Mouse (Mus musculus): ENCODE measurements at regions not wholly inside any gene's neighbourhood (a gene's known extent, or its start where the extent isn't known, plus 50 kb on each side); places are given as distances from the start of the nearest gene placed in this dataset.

- Histone ChIP-seq H3K4me2 (no peak overlapping the region), H3K36me3 (ENCODE audit: control insufficient read depth, insufficient read depth, low read length) (no peaks in the 10 kb centered on the region), H3K27me3 (ENCODE audit: control insufficient read depth, insufficient read depth, low read length) (no peaks in the 10 kb centered on the region), H3K4me1 (ENCODE audit: control insufficient read depth, insufficient read depth, low read length) (no peaks in the 10 kb centered on the region), H3K27ac (ENCODE audit: low read depth, low read length) (no peak overlapping the region), H3K9ac (ENCODE audit: low read depth, low read length) (no peak overlapping the region), H3K9me3 (replicated peaks; ENCODE audit: control insufficient read depth, low read length) (no peaks in the 10 kb centered on the region), H3K4me3 (ENCODE audit: low read depth, low read length) (no peak overlapping the region)
- ATAC-seq (replicated peaks; ENCODE audit: insufficient number of reproducible peaks, low FRiP score, low TSS enrichment), result no peak
- 55% methylated on average over 5 of the region's 5 CpGs for WGBS (ENCODE audit: insufficient replicate concordance)
These were observed 283.2 kb upstream of the Tbc1d5 start for GRCm38 (mm10) chr17:51462137-51462880.

GRCm38 (mm10) chr17:51461248-51461647 lies 282.1 kb upstream of the Tbc1d5 start:
- ATAC-seq (replicated peaks; ENCODE audit: insufficient number of reproducible peaks, low FRiP score, low TSS enrichment), result no peak
- Histone ChIP-seq H3K4me2 (peak overlapping the region; percentile 37), H3K36me3 (ENCODE audit: control insufficient read depth, insufficient read depth, low read length) (no peaks in the 10 kb centered on the region), H3K9me3 (replicated peaks; ENCODE audit: control insufficient read depth, low read length) (no peaks in the 10 kb centered on the region), H3K4me1 (ENCODE audit: control insufficient read depth, insufficient read depth, low read length) (no peaks in the 10 kb centered on the region), H3K27me3 (ENCODE audit: control insufficient read depth, insufficient read depth, low read length) (no peaks in the 10 kb centered on the region), H3K4me3 (ENCODE audit: low read depth, low read length) (no peak overlapping the region), H3K9ac (ENCODE audit: low read depth, low read length) (no peak overlapping the region), H3K27ac (ENCODE audit: low read depth, low read length) (no peak overlapping the region)
- WGBS (ENCODE audit: insufficient replicate concordance), result 66% methylated on average over 14 of the region's 14 CpGs

GRCm38 (mm10) chr17:51459119-51459518 lies 280.0 kb upstream of the Tbc1d5 start:
- Histone ChIP-seq H3K27me3 (ENCODE audit: control insufficient read depth, insufficient read depth, low read length) (no peaks in the 10 kb centered on the region), H3K4me2 (no peak overlapping the region), H3K27ac (ENCODE audit: low read depth, low read length) (no peak overlapping the region), H3K9ac (ENCODE audit: low read depth, low read length) (no peak overlapping the region), H3K4me1 (ENCODE audit: control insufficient read depth, insufficient read depth, low read length) (no peaks in the 10 kb centered on the region), H3K9me3 (replicated peaks; ENCODE audit: control insufficient read depth, low read length) (no peaks in the 10 kb centered on the region), H3K4me3 (ENCODE audit: low read depth, low read length) (no peak overlapping the region), H3K36me3 (ENCODE audit: control insufficient read depth, insufficient read depth, low read length) (no peaks in the 10 kb centered on the region)
- ATAC-seq (replicated peaks; ENCODE audit: insufficient number of reproducible peaks, low FRiP score, low TSS enrichment), result no peak
- 83% methylated on average over 1 of the region's 1 CpGs for WGBS (ENCODE audit: insufficient replicate concordance)

- no peaks in the 10 kb centered on the region for H3K36me3 ChIP-seq (ENCODE audit: control insufficient read depth, insufficient read depth, low read length)
These were observed 236.6 kb upstream of the Tbc1d5 start for GRCm38 (mm10) chr17:51415746-51416145.

DNA sequence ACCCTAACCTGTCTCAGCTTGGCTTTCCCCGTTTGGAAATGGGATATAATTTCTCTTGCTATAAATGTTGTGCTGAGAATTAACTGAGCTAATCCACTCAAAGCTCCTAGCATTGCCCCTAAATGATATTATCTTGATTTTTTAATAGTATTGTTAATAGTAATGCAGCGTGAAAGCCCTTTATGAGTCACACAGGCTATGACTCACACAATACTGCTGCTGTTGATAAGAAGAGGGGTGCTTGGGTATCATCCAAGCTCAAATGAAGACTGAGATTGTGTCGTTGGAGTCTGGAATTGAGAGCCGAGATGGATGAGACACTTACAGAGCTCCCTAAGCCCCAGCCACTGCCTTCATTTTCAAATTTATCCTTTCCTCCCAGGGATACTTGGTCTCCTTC lies 235.2 kb upstream of the Tbc1d5 start:
- 60% methylated on average over 4 of the region's 4 CpGs for WGBS (ENCODE audit: insufficient replicate concordance)
- ATAC-seq (replicated peaks; ENCODE audit: insufficient number of reproducible peaks, low FRiP score, low TSS enrichment), result no peak

More at GRCm38 (mm10) chr17:51415746-51416145, 236.6 kb upstream of the Tbc1d5 start:
- Histone ChIP-seq H3K9me3 (replicated peaks; ENCODE audit: control insufficient read depth, low read length) (no peaks in the 10 kb centered on the region), H3K27me3 (ENCODE audit: control insufficient read depth, insufficient read depth, low read length) (no peaks in the 10 kb centered on the region), H3K4me1 (ENCODE audit: control insufficient read depth, insufficient read depth, low read length) (no peaks in the 10 kb centered on the region), H3K27ac (ENCODE audit: low read depth, low read length) (no peak overlapping the region), H3K4me2 (no peak overlapping the region), H3K4me3 (ENCODE audit: low read depth, low read length) (no peak overlapping the region), H3K9ac (ENCODE audit: low read depth, low read length) (no peak overlapping the region)
- 74% methylated on average over 6 of the region's 6 CpGs for WGBS (ENCODE audit: insufficient replicate concordance)
- no peak for ATAC-seq (replicated peaks; ENCODE audit: insufficient number of reproducible peaks, low FRiP score, low TSS enrichment)

DNA sequence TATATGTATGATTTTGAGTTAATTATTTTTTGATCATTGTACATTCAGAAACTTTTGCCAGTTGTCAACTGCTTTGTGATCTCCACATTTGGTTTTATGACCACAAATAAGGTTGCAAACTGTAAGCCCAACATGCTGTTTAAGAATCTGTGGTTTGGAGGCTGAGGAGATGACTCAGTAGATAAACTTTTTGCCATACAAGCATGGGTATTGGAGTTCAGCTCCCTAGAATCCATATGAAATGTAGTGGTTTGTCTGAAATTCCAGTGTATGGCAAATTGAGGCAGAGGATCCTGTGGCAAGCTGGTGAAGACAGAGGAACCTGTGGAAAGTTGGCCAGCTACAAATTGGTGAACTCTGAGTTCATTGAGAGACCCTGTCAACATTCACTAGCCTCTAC lies 234.6 kb upstream of the Tbc1d5 start:
- Histone ChIP-seq H3K4me2 (no peak overlapping the region), H3K9ac (ENCODE audit: low read depth, low read length) (no peak overlapping the region), H3K4me1 (ENCODE audit: control insufficient read depth, insufficient read depth, low read length) (no peaks in the 10 kb centered on the region), H3K27ac (ENCODE audit: low read depth, low read length) (no peak overlapping the region), H3K4me3 (ENCODE audit: low read depth, low read length) (no peak overlapping the region), H3K9me3 (replicated peaks; ENCODE audit: control insufficient read depth, low read length) (no peaks in the 10 kb centered on the region), H3K36me3 (ENCODE audit: control insufficient read depth, insufficient read depth, low read length) (no peaks in the 10 kb centered on the region), H3K27me3 (ENCODE audit: control insufficient read depth, insufficient read depth, low read length) (no peaks in the 10 kb centered on the region)
- no peak for ATAC-seq (replicated peaks; ENCODE audit: insufficient number of reproducible peaks, low FRiP score, low TSS enrichment)

More for the DNA sequence above, 235.2 kb upstream of the Tbc1d5 start:
- Histone ChIP-seq H3K4me3 (ENCODE audit: low read depth, low read length) (no peak overlapping the region), H3K36me3 (ENCODE audit: control insufficient read depth, insufficient read depth, low read length) (no peaks in the 10 kb centered on the region), H3K4me2 (no peak overlapping the region), H3K9me3 (replicated peaks; ENCODE audit: control insufficient read depth, low read length) (no peaks in the 10 kb centered on the region), H3K4me1 (ENCODE audit: control insufficient read depth, insufficient read depth, low read length) (no peaks in the 10 kb centered on the region), H3K27me3 (ENCODE audit: control insufficient read depth, insufficient read depth, low read length) (no peaks in the 10 kb centered on the region), H3K27ac (ENCODE audit: low read depth, low read length) (no peak overlapping the region), H3K9ac (ENCODE audit: low read depth, low read length) (no peak overlapping the region)

DNA sequence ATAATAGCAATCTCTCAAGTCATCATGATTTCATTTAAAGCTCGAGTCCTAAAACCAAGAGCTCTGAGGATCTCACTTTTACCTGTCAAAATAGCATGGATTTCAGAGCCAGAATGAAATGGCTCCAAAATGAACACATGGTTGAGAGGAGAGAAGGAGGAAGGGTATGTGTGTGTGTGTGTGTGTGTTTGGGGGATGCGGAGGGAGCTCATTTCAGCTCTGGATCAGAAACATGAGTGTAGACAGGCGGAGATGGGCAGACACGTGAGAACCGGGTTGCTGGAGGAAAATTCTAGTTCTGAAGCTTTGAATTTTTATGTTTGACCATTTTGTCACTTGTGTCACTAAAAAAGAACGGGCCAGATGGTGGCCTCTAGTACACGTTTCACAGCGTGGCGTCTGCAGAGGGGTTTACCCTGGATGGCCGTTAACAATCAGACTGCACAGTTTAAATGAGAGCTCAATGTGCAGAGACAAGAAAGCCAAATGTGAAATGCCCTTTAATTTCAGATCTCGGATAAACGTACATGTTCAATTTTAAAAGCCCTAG lies 232.5 kb upstream of the Tbc1d5 start:
- no peak for ATAC-seq (replicated peaks; ENCODE audit: insufficient number of reproducible peaks, low FRiP score, low TSS enrichment)
- Histone ChIP-seq H3K4me1 (ENCODE audit: control insufficient read depth, insufficient read depth, low read length) (no peaks in the 10 kb centered on the region), H3K4me2 (no peak overlapping the region), H3K9ac (ENCODE audit: low read depth, low read length) (no peak overlapping the region), H3K9me3 (replicated peaks; ENCODE audit: control insufficient read depth, low read length) (no peaks in the 10 kb centered on the region), H3K4me3 (ENCODE audit: low read depth, low read length) (no peak overlapping the region), H3K36me3 (ENCODE audit: control insufficient read depth, insufficient read depth, low read length) (no peaks in the 10 kb centered on the region), H3K27me3 (ENCODE audit: control insufficient read depth, insufficient read depth, low read length) (no peaks in the 10 kb centered on the region), H3K27ac (ENCODE audit: low read depth, low read length) (no peak overlapping the region)
- 81% methylated on average over 12 of the region's 12 CpGs for WGBS (ENCODE audit: insufficient replicate concordance)

- H3K36me3 ChIP-seq (ENCODE audit: control insufficient read depth, insufficient read depth, low read length), result no peaks in the 10 kb centered on the region
- no peaks in the 10 kb centered on the region for H3K9me3 ChIP-seq (replicated peaks; ENCODE audit: control insufficient read depth, low read length)
- H3K9ac ChIP-seq (ENCODE audit: low read depth, low read length), result no peak overlapping the region
- H3K27ac ChIP-seq (ENCODE audit: low read depth, low read length), result no peak overlapping the region
- no peak overlapping the region for H3K4me2 ChIP-seq
- 42% methylated on average over 5 of the region's 5 CpGs for WGBS (ENCODE audit: insufficient replicate concordance)
- no peak overlapping the region for H3K4me3 ChIP-seq (ENCODE audit: low read depth, low read length)
- H3K4me1 ChIP-seq (ENCODE audit: control insufficient read depth, insufficient read depth, low read length), result no peaks in the 10 kb centered on the region
- H3K27me3 ChIP-seq (ENCODE audit: control insufficient read depth, insufficient read depth, low read length), result no peaks in the 10 kb centered on the region
- no peak for ATAC-seq (replicated peaks; ENCODE audit: insufficient number of reproducible peaks, low FRiP score, low TSS enrichment)
These were observed 229.7 kb upstream of the Tbc1d5 start for GRCm38 (mm10) chr17:51408894-51409293.

GRCm38 (mm10) chr17:51408367-51408766 lies 229.2 kb upstream of the Tbc1d5 start:
- 37% methylated on average over 3 of the region's 3 CpGs for WGBS (ENCODE audit: insufficient replicate concordance)
- no peak for ATAC-seq (replicated peaks; ENCODE audit: insufficient number of reproducible peaks, low FRiP score, low TSS enrichment)

More at GRCm38 (mm10) chr17:51408367-51408766, 229.2 kb upstream of the Tbc1d5 start:
- H3K36me3 ChIP-seq (ENCODE audit: control insufficient read depth, insufficient read depth, low read length), result no peaks in the 10 kb centered on the region
- H3K4me1 ChIP-seq (ENCODE audit: control insufficient read depth, insufficient read depth, low read length), result no peaks in the 10 kb centered on the region
- H3K9me3 ChIP-seq (replicated peaks; ENCODE audit: control insufficient read depth, low read length), result no peaks in the 10 kb centered on the region
- H3K27me3 ChIP-seq (ENCODE audit: control insufficient read depth, insufficient read depth, low read length), result no peaks in the 10 kb centered on the region
- no peak overlapping the region for H3K4me2 ChIP-seq
- H3K27ac ChIP-seq (ENCODE audit: low read depth, low read length), result no peak overlapping the region
- no peak overlapping the region for H3K4me3 ChIP-seq (ENCODE audit: low read depth, low read length)
- H3K9ac ChIP-seq (ENCODE audit: low read depth, low read length), result no peak overlapping the region
